Mouse (Mus musculus): ENCODE data around the gene Mepe.

GRCm38 (mm10) chr5:104375132-104375531, 50.0 kb downstream of the Mepe start:
- no peak for TF ChIP-seq CTCF (IDR thresholded peaks at IDR 0.05; ENCODE audit: control insufficient read depth, insufficient read depth, insufficient replicate concordance, low read depth, low read length)
- TF ChIP-seq POLR2A (IDR thresholded peaks at IDR 0.05; ENCODE audit: control insufficient read depth, low read depth, low read length), result no peak
